Mouse (Mus musculus) retina, postnatal 1 day (tissue): ENCODE results near the gene Lta.
"Not testable (repeated sequence)": the region's sequence is repeated elsewhere in the genome, so short reads cannot be mapped to it uniquely, and the experiment has no call there.

Experiments used
- DNase-seq: peaks from one replicate; pipeline ENCODE4 v3.0.0-alpha.2; 2012

Lta gene

GRCm38 (mm10) chr17:35239700-35240099, 34.5 kb upstream of the Lta start:
- DNase-seq = no peak

GRCm38 (mm10) chr17:35237504-35237903, 32.4 kb upstream of the Lta start:
- no peak for DNase-seq

- DNase-seq = no peak
Measured at GRCm38 (mm10) chr17:35236996-35237395, 31.8 kb upstream of the Lta start.

- peak; percentile 95 for DNase-seq
Measured at GRCm38 (mm10) chr17:35236390-35236746, 31.2 kb upstream of the Lta start.

GRCm38 (mm10) chr17:35235614-35236389, 30.7 kb upstream of the Lta start, which contains the start of gene Nfkbil1:
Gene Nfkbil1, minus strand, starts transcription at chr17:35235792.
- DNase-seq = peak; percentile 97

- peak; percentile 60 for DNase-seq
Measured at GRCm38 (mm10) chr17:35234903-35235302, 29.8 kb upstream of the Lta start.

- not testable (repeated sequence) for DNase-seq
Measured at GRCm38 (mm10) chr17:35234090-35234489, 28.9 kb upstream of the Lta start.

- no peak for DNase-seq
Measured at GRCm38 (mm10) chr17:35233114-35233980, 28.2 kb upstream of the Lta start, which contains the start of gene Atp6v1g2. Gene Atp6v1g2, plus strand, starts transcription at chr17:35233660.

GRCm38 (mm10) chr17:35232659-35233058, 27.5 kb upstream of the Lta start:
- no peak for DNase-seq

GRCm38 (mm10) chr17:35232043-35232442, 26.9 kb upstream of the Lta start:
- peak; percentile 87 for DNase-seq

- no peak for DNase-seq
Measured at GRCm38 (mm10) chr17:35231022-35231421, 25.9 kb upstream of the Lta start.

- no peak for DNase-seq
Measured at GRCm38 (mm10) chr17:35226561-35227046, 21.5 kb upstream of the Lta start.

- DNase-seq = no peak
Measured at GRCm38 (mm10) chr17:35225456-35225855, 20.3 kb upstream of the Lta start.

GRCm38 (mm10) chr17:35224641-35225040, 19.5 kb upstream of the Lta start:
- DNase-seq = no peak

- no peak for DNase-seq
Measured at GRCm38 (mm10) chr17:35222299-35222698, 17.1 kb upstream of the Lta start.

GRCm38 (mm10) chr17:35220156-35220952, 15.2 kb upstream of the Lta start, which contains the start of gene Gm16181:
Gene Gm16181, plus strand, starts transcription at chr17:35220834.
- DNase-seq = no peak

- DNase-seq = no peak
Measured at GRCm38 (mm10) chr17:35219601-35220041, 14.5 kb upstream of the Lta start.

- DNase-seq = no peak
Measured at GRCm38 (mm10) chr17:35218516-35219193, 13.5 kb upstream of the Lta start.

- no peak for DNase-seq
Measured at GRCm38 (mm10) chr17:35213071-35213470, 7.9 kb upstream of the Lta start.

- no peak for DNase-seq
Measured at GRCm38 (mm10) chr17:35210593-35210992, 5.4 kb upstream of the Lta start.

- no peak for DNase-seq
Measured at GRCm38 (mm10) chr17:35209785-35210535, 4.8 kb upstream of the Lta start.
